Mouse (Mus musculus) megakaryocyte, embryonic 14.5 days (primary cell): ENCODE data around the gene Thoc5. TPM values are rescaled to one million over a fixed set of nuclear protein-coding genes. Genes with fewer than 3 reads are reported as not detected.

Source experiments
- H3K27me3 ChIP-seq: replicated peaks from 2 replicates; pipeline ENCODE3; 2012; ENCODE audit warnings: inconsistent platforms
- H3K36me3 ChIP-seq: replicated peaks from 2 replicates; pipeline ENCODE3; 2012; ENCODE audit warnings: low read length, inconsistent platforms, mixed read lengths
- H3K4me1 ChIP-seq: 2 replicates; pipeline ENCODE4 v1.6.1; 2012; ENCODE audit warnings: inconsistent platforms
- H3K4me3 ChIP-seq: replicated peaks from 2 replicates; pipeline ENCODE3; 2012; ENCODE audit warnings: moderate library complexity, mild to moderate bottlenecking, inconsistent platforms
- H3K9me3 ChIP-seq: 2 replicates; pipeline ENCODE4 v1.6.1; 2012; ENCODE audit warnings: inconsistent platforms
- FLI1 ChIP-seq: IDR thresholded peaks from 2 replicates; pipeline ENCODE4 v1.6.1; 2012; ENCODE audit warnings: low read length, inconsistent platforms, mixed read lengths
- GATA1 ChIP-seq: IDR thresholded peaks from 3 replicates; pipeline ENCODE4 v1.6.1; 2012; ENCODE audit warnings: mixed read lengths, low read length, inconsistent platforms, borderline replicate concordance
- polyA plus RNA-seq: library from polyadenylated mRNA; stranded (reverse); fragments of >175 nt; gene quantifications from 2 replicates; pipeline ENCODE4 v1.2.3, GENCODE M21; 2012; ENCODE audit warnings: low replicate concordance; ENCODE audit not compliant: insufficient read depth

Gene Thoc5
- polyA plus RNA-seq, 1 experiment, result 3.9 TPM

DNA sequence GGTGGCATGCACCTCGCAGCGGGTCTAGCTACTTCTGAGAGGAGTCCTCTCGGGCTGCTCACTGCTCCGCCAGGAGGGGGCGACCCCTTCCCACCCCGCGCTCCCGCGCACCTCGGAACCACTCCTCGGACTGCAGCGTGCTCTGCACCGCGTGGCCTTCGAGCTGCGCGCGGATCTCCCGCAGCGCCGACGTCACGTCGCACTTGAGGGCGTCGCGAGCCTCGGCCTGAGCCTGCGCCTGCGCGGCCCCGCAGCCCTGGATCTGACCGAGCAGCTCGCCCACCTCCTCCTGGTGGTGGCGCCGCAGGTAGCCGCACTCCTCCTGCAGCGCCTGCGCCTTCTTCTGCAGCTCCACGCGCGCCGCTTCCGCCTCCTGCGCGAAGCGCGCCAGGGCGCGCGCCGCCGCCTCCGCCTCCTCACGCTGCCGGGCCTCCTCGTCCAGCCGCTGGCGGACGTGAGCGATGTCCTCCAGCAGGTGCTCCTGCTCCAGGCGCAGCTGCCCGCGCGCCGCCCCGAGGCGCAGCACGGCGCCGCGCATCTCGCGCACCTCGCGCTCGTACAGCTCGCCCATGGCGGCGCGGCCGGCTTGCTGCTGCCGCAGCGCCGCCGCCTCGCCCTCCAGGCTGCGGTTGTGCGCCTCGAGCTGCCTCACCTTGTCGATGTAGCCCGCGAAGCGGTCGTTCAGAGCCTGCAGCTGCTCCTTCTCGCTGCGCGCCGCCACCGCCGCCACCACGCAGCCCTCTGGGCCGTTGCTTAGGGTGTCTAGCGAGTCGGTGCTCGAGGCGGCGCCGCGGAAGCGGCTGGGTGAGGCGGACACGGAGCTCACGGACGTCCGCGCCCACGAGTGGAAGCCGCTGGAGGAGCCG lies 52.1 kb downstream of the Thoc5 start:
- peaks cover 52% of the 10 kb centered on the region for H3K4me1 ChIP-seq
- H3K36me3 ChIP-seq, result no peaks in the 10 kb centered on the region
- H3K27me3 ChIP-seq, result peaks cover 90% of the 10 kb centered on the region
- TF ChIP-seq GATA1 (no peak), FLI1 (no peak)
- peak overlapping the region; percentile 92 for H3K4me3 ChIP-seq
- no peaks in the 10 kb centered on the region for H3K9me3 ChIP-seq

DNA sequence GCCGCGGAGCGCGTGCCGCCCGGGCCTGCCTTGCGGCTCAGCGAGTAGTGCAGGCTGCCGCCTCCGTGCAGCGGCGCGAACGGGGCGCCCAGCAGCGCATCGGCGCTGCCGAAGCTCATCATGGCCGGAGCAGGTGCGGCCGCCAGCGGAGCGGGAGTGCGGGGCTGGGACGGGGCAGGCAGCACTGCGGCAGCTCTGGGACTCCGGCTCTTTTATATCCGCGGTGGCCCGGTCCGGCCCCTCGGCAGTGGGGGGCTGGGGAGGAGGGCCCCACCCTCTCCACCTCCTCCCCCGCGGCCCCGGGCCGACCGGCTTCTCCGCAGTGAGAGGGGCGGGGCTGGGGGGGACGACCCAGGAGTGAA lies 52.7 kb downstream of the Thoc5 start, which contains the start of gene Nefh:
Gene Nefh (minus strand): TSS at position 252 of the 362 bp plus-strand sequence.
- H3K4me3 ChIP-seq, result peak within 1 kb of the TSS; percentile 92
- H3K4me1 ChIP-seq, result peaks cover 53% of the 10 kb centered on the region
- TF ChIP-seq GATA1 (no peak), FLI1 (no peak)
- peaks cover 90% of the 10 kb centered on the region for H3K27me3 ChIP-seq
- no peaks in the 10 kb centered on the region for H3K9me3 ChIP-seq
- no peaks in the 10 kb centered on the region for H3K36me3 ChIP-seq

DNA sequence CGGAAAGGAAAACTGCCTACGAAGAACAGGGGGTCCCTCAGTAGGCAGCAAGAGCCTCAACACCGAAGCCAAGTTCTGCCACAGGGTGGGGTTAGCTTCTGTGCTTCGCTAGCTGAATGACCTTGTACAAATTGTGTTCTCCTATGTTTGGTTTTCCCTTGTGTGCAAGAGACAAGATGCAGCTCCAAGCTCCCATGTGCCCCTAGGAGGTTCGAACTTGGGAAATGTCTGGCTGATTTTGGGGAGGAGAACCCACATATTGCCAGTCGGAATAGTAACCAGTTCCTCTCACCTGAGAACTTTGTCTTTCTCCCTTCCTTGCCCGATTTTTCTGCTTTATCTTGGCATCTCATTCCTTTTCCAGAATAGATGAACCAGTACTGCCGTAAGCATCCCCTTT lies 53.7 kb downstream of the Thoc5 start:
- Histone ChIP-seq H3K4me1 (peaks cover 63% of the 10 kb centered on the region), H3K36me3 (no peaks in the 10 kb centered on the region), H3K9me3 (no peaks in the 10 kb centered on the region), H3K27me3 (peaks cover 95% of the 10 kb centered on the region), H3K4me3 (peak overlapping the region; percentile 92)
- TF ChIP-seq GATA1, result no peak
- no peak for TF ChIP-seq FLI1

DNA sequence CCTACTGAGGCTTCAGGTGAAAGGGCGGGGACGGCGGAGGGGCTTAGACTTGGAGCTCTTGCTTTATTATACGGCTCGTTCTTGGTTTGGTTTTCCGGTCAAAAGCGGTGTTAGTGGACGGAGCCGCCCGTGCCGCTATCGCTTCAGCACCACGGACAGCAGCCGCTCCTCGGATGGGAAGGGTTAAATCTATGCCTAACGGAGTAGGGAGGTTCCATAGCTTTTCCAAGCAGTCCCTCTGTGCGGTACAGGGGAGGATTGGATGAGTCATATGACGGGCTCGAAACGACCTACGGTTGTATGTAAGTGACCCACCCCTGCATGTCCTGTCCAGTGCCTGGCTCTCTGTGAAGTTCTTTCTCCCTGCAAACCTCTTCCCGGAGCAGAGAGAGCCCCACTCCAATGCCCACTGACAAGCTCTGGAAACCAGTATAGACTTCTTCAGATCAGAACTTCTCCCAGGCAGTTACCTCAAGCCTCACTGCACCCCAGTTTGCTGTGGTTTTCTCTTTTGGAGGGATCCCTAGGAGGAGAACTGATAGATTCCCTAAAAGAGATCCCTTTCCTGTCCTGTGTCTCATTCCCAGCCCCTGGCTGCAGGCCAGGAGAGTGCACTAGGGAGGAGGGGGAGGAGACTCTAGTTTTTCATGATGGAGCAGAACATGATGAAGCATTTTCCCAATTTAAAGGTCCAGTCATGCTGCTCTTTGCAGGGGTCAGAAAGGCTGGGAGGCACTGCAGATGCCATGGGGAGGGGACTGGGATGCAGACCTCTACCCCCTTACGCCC lies 54.3 kb downstream of the Thoc5 start:
- peak overlapping the region; percentile 92 for H3K4me3 ChIP-seq
- H3K27me3 ChIP-seq, result peaks cover 95% of the 10 kb centered on the region
- no peaks in the 10 kb centered on the region for H3K36me3 ChIP-seq
- no peak for TF ChIP-seq GATA1
- no peak for TF ChIP-seq FLI1
- peaks cover 69% of the 10 kb centered on the region for H3K4me1 ChIP-seq
- no peaks in the 10 kb centered on the region for H3K9me3 ChIP-seq

DNA sequence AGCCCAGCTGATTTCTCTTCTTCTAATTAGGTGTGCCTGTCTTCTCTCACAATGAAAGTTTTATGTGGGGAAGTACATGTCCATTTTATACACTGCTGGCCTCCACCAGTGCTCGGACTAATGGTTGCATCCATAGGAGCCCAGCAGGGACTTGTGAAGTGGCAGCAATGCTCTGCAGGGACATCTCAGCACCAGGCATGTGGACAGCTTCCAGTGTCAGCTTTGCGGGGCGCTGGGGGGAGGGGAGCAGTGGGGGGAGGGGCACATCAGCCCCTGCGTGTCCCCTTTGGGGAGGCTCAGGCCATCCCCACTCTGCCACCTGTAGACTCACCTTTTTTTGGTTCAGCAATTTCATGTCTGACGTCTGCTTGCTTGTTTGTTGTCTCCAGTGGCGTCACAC lies 58.3 kb downstream of the Thoc5 start:
- Histone ChIP-seq H3K36me3 (no peaks in the 10 kb centered on the region), H3K4me1 (peaks cover 60% of the 10 kb centered on the region), H3K27me3 (peaks cover 88% of the 10 kb centered on the region), H3K9me3 (no peaks in the 10 kb centered on the region), H3K4me3 (peak overlapping the region; percentile 85)
- TF ChIP-seq GATA1, result no peak
- no peak for TF ChIP-seq FLI1

DNA sequence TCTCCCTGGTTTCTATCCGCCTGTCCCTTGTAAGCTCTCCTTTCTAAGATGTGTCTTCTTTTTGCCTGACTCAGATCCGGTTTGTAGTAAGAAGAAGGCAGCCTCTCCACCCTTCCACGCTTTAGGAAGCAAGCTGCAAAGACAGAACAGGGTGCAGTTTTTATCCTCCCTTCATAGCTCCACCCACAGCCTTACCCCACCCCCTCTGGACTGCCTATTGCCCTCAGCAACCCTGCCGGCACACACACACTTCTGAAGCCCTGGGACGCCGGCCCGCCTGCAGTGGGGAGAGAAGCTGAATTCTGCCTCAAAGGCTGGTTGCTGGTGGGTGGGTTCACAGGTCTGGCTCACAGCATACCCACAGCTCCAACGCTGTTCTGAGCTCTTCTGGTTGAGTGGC lies 58.8 kb downstream of the Thoc5 start:
- Histone ChIP-seq H3K9me3 (no peaks in the 10 kb centered on the region), H3K4me1 (peaks cover 55% of the 10 kb centered on the region), H3K36me3 (no peaks in the 10 kb centered on the region), H3K27me3 (peaks cover 87% of the 10 kb centered on the region), H3K4me3 (peak overlapping the region; percentile 85)
- TF ChIP-seq GATA1, result no peak
- no peak for TF ChIP-seq FLI1

DNA sequence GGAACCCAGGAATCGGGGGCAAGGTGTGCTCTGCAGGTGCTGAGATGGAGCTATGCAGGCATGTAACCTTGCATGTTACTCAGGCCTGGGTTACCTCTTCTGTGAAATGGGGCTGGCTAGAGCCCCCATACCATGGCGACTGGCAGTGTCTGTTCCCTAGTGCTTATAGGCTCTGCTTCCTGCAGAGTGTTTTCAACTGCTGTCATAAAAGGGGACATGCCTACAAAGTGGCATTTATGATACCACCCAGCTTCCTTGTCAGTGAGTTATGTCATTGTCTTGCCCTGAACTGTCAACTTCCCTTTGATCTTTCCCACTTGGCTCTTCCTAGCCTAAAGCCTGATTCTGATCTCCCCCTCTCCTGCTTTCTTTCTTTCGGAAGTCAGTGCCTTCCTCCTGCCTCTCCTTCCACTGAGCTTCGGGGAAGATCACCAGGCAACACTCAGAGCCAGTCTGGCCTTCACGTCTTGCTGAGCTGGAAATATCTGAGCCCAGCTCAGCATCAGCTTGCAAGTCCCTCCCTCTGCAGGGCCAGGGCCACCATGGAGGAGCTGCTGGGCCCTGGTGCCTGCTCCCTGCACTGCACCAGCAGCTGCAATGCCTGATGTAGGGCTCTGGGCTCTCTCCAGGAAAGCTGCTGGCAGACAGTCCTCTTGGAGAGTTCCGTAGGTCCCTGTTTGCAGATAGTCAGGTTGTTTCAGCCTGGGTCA lies 68.1 kb downstream of the Thoc5 start:
- peaks cover 84% of the 10 kb centered on the region for H3K4me1 ChIP-seq
- peaks cover 13% of the 10 kb centered on the region for H3K27me3 ChIP-seq
- H3K9me3 ChIP-seq, result no peaks in the 10 kb centered on the region
- no peaks in the 10 kb centered on the region for H3K36me3 ChIP-seq
- peak overlapping the region; percentile 24 for H3K4me3 ChIP-seq
- TF ChIP-seq FLI1 (no peak), GATA1 (no peak)

DNA sequence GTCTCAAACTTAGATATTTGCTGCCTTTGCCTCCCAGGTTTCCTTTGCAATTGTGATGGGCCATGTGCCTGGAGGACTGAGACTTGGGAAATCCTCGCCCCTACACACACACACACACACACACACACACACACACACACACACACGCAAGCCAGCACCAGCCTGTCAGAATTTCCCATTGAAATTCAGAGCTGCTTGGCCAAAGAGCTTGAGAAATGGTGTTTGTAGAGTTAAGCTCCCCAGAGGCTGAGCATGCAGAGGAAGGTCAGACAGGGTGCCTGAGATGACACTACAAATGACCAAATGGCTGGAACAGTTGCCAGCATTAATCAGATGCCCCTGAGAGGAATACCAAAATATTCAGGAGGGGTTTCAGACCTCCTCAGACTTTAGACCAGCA lies 71.2 kb downstream of the Thoc5 start:
- H3K4me3 ChIP-seq, result no peak overlapping the region
- H3K9me3 ChIP-seq, result no peaks in the 10 kb centered on the region
- peaks cover 91% of the 10 kb centered on the region for H3K4me1 ChIP-seq
- no peaks in the 10 kb centered on the region for H3K27me3 ChIP-seq
- H3K36me3 ChIP-seq, result no peaks in the 10 kb centered on the region
- TF ChIP-seq GATA1, result no peak
- no peak for TF ChIP-seq FLI1

DNA sequence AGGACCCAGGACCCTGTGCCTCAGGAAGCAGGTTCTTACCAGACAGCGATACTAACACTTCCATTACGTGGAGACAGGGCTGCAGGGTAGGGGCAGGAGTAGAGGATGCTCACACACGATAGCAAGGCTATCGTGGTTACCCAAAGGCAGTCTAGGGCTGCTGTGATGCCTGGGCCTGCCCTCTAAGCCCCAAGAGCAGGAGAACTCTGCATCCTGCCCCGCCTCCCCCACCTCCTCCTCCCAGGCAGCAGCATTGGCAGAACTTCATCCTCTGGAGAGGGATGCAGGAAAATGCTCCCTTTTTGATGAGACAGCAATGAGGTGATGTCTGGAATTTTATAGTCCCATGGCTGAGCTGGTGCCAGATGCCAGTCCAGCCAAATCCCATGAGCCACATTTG lies 71.8 kb downstream of the Thoc5 start:
- Histone ChIP-seq H3K4me3 (peak overlapping the region; percentile 82), H3K4me1 (peaks cover 85% of the 10 kb centered on the region), H3K27me3 (no peaks in the 10 kb centered on the region), H3K9me3 (no peaks in the 10 kb centered on the region), H3K36me3 (no peaks in the 10 kb centered on the region)
- TF ChIP-seq FLI1 (no peak), GATA1 (no peak)

DNA sequence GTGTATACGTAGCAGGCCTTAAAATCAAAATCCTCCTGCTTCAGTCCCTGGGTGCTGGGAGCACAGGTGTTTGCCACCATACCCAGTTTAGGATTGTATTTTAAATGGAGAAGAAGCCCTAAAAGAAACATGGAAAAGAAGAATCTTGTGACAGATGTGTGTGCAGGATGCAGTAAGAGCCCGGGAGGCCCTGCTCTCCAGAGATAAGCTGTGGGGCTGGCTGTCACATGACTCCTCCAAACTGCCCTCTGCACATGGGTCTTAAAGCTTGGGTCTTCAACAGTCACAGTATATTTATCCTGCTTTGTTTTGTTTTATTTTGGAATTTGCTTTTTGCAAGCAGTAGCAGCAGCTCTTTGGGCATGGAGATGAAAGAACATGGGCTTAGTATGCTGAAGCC lies 72.4 kb downstream of the Thoc5 start:
- Histone ChIP-seq H3K4me3 (peak overlapping the region; percentile 42), H3K36me3 (no peaks in the 10 kb centered on the region), H3K27me3 (no peaks in the 10 kb centered on the region), H3K4me1 (peaks cover 83% of the 10 kb centered on the region), H3K9me3 (no peaks in the 10 kb centered on the region)
- TF ChIP-seq FLI1 (no peak), GATA1 (no peak; the same call in 2 of the 3 replicates)
